In genomic region chr6:4506106-4506505, GRCm38 (mm10) we compare ENCODE assay signal across 9 mouse cellular contexts. TPM values are rescaled to one million over a fixed set of nuclear protein-coding genes. Genes with fewer than 3 reads are reported as not detected.
A peak's percentile ranks its signal among the peaks of the same experiment; 100 is the strongest.
DNase-seq lines count a peak whose midpoint lies in the region; ATAC-seq lines count a peak whose summit lies in the region.
"Had no signal": no experiment of that assay in that cellular context is flagged by ENCODE, and none has a peak within 500 bp of the region (broad histone marks: within the 10 kb centered on the region; RNA-seq: fewer than 3 reads in every experiment).

No protein-coding gene starts in this region.

- intact Hi-C loops in left cerebral cortex, postnatal 25 days (cut with DNase I) = no loop called here

- peak overlapping the region; percentile 65 for H3K9ac ChIP-seq in heart, embryonic 11.5 days (ENCODE audit: low read depth, low read length)
- no peak overlapping the region for H3K9ac ChIP-seq in midbrain, embryonic 16.5 days (ENCODE audit: low read depth, low read length)

- 0 out of 2 replicates have a peak overlapping the region, but pooled peaks have one; percentile 31 for H3K27ac ChIP-seq in heart, embryonic 11.5 days (ENCODE audit: low read depth, low read length)
- peak overlapping the region; percentile 91 for H3K27ac ChIP-seq in limb, embryonic 10.5 days
- no peak overlapping the region for H3K27ac ChIP-seq in midbrain, embryonic 16.5 days (ENCODE audit: low read length)

- WGBS in heart, embryonic 11.5 days (ENCODE audit: insufficient replicate concordance) = 3% methylated on average over 11 of the region's 11 CpGs
- 3% methylated on average over 11 of the region's 11 CpGs for whole genome bisulfite sequencing in limb, embryonic 10.5 days
- WGBS in midbrain, embryonic 16.5 days = 9% methylated on average over 11 of the region's 11 CpGs

- no peak for ATAC-seq in heart, embryonic 11.5 days (replicated peaks; ENCODE audit: insufficient number of reproducible peaks, low FRiP score, low TSS enrichment)
- no peak for ATAC-seq in midbrain, embryonic 16.5 days

- H3K4me1 ChIP-seq in heart, embryonic 11.5 days (ENCODE audit: control insufficient read depth, insufficient read depth, low read length) = no peaks in the 10 kb centered on the region
- H3K4me1 ChIP-seq in limb, embryonic 10.5 days = peaks cover 48% of the 10 kb centered on the region
- H3K4me1 ChIP-seq in midbrain, embryonic 16.5 days (ENCODE audit: control insufficient read depth, insufficient read depth, low read length) = peaks cover 3% of the 10 kb centered on the region; the same call in 1 of the 2 replicates

- H3K27me3 ChIP-seq in heart, embryonic 11.5 days (ENCODE audit: control insufficient read depth, insufficient read depth, low read length) = no peaks in the 10 kb centered on the region
- H3K27me3 ChIP-seq in limb, embryonic 10.5 days (ENCODE audit: low read depth, poor library complexity, severe bottlenecking) = no peaks in the 10 kb centered on the region
- H3K27me3 ChIP-seq in midbrain, embryonic 16.5 days (ENCODE audit: control insufficient read depth, insufficient read depth, low read depth, low read length) = peaks cover 9% of the 10 kb centered on the region

- no peaks in the 10 kb centered on the region for H3K36me3 ChIP-seq in heart, embryonic 11.5 days (ENCODE audit: control insufficient read depth, insufficient read depth, low read length)
- H3K36me3 ChIP-seq in limb, embryonic 10.5 days = peaks cover 24% of the 10 kb centered on the region
- H3K36me3 ChIP-seq in midbrain, embryonic 16.5 days (ENCODE audit: control insufficient read depth, insufficient read depth, low read length) = no peaks in the 10 kb centered on the region
- H3K36me3 ChIP-seq: G1E had no signal

- H3K4me2 ChIP-seq in heart, embryonic 11.5 days = peak overlapping the region; percentile 81
- peak overlapping the region; percentile 64 for H3K4me2 ChIP-seq in midbrain, embryonic 16.5 days (ENCODE audit: low read length)

- H3K9me3 ChIP-seq in heart, embryonic 11.5 days (replicated peaks; ENCODE audit: control insufficient read depth, low read length) = no peaks in the 10 kb centered on the region
- H3K9me3 ChIP-seq in limb, embryonic 10.5 days (replicated peaks) = no peaks in the 10 kb centered on the region
- no peaks in the 10 kb centered on the region for H3K9me3 ChIP-seq in midbrain, embryonic 16.5 days (replicated peaks; ENCODE audit: control insufficient read depth, low read length, poor library complexity, severe bottlenecking)
- H3K9me3 ChIP-seq: G1E had no signal

- peak; percentile 20 for DNase-seq in kidney, adult 9 months
- no peak for DNase-seq in kidney, adult 18-20 months
- DNase-seq in limb, embryonic 10.5 days (ENCODE audit: low spot score) = peak; percentile 68
- DNase-seq in layer of hippocampus, adult 18-20 months (ENCODE audit: low spot score in 2 of 2) = no peak
- DNase-seq in left cerebral cortex, postnatal 25 days (ENCODE audit: low spot score in 2 of 2) = no peak
- no peak for DNase-seq in adrenal gland, postnatal 25 days

- peak overlapping the region; percentile 35 for H3K4me3 ChIP-seq in heart, embryonic 11.5 days (ENCODE audit: low read depth, low read length)
- peak overlapping the region; percentile 61 for H3K4me3 ChIP-seq in limb, embryonic 10.5 days
- H3K4me3 ChIP-seq in midbrain, embryonic 16.5 days (ENCODE audit: low read depth, low read length) = no peak overlapping the region; the same call in 1 of the 2 replicates

RNA-seq across cellular contexts. Expression of gene Col1a2, which starts 1.5 kb away (rescaled TPM):
- polyA plus RNA-seq in heart, embryonic 11.5 days (2014; fragmentation: Nextera tagmentation; extraction: Ambion mirVana) = 113 and 141 TPM in 2 replicates
- polyA plus RNA-seq in limb, embryonic 10.5 days (2016; fragmentation: Nextera tagmentation; extraction: Ambion mirVana) = 109 and 248 TPM in 2 replicates
- polyA plus RNA-seq in midbrain, embryonic 16.5 days (2015; fragmentation: Nextera tagmentation; extraction: Ambion mirVana) = 62.8 and 78.9 TPM in 2 replicates
- total RNA-seq in layer of hippocampus, adult 18-20 months (2021) = 1 to 10 TPM; 6.1 to 7.1 TPM
- total RNA-seq in left cerebral cortex, postnatal 25 days (2021) = 10 to 100 TPM; 26.8 to 32.8 TPM
- 92.1 and 93.5 TPM in 2 replicates for total RNA-seq in adrenal gland, postnatal 25 days (2021)
- polyA plus RNA-seq: G1E had no signal

Comparison
In these comparisons a context has a peak if more than half of its experiments do, and no peak if none do; other contexts are left out.
1. DNase-seq: peak in kidney, adult 9 months (single experiment) and limb, embryonic 10.5 days (single experiment); none in kidney, adult 18-20 months (single experiment), layer of hippocampus, adult 18-20 months (0 of 2), left cerebral cortex, postnatal 25 days (0 of 2) and adrenal gland, postnatal 25 days (single experiment).